Mouse (Mus musculus) lung, embryonic 14.5 days (tissue): ENCODE data around the gene Plxna1. TPM values are rescaled to one million over a fixed set of nuclear protein-coding genes. Genes with fewer than 3 reads are reported as not detected.
A peak's percentile ranks its signal among the peaks of the same experiment; 100 is the strongest.

Source experiments
- ATAC-seq: fragments of 200-750 bp; cut with Nextera tagmentation; 2 replicates; pipeline ENCODE4 v1.8.0; 2017; ENCODE audit warnings: mild to moderate bottlenecking, moderate TSS enrichment, moderate library complexity; ENCODE audit not compliant: insufficient read depth
- DNase-seq: peaks from one replicate; pipeline ENCODE4 v3.0.0-alpha.2; 2015
- H3K27ac ChIP-seq: fragments of 300-500 bp; sonication (generic); 2 replicates; pipeline ENCODE4 v1.5.1; 2014; ENCODE audit warnings: low read depth, mild to moderate bottlenecking, moderate library complexity
- H3K27me3 ChIP-seq: fragments of 300-500 bp; sonication (generic); 2 replicates; pipeline ENCODE4 v1.6.1; 2014; ENCODE audit warnings: low read length, control low read depth; ENCODE audit not compliant: insufficient read depth
- H3K36me3 ChIP-seq: fragments of 300-500 bp; sonication (generic); 2 replicates; pipeline ENCODE4 v1.6.1; 2014; ENCODE audit warnings: control low read depth; ENCODE audit not compliant: insufficient read depth
- H3K4me1 ChIP-seq: fragments of 300-500 bp; sonication (generic); 2 replicates; pipeline ENCODE4 v1.6.1; 2014; ENCODE audit warnings: antibody characterized with exemption, control low read depth; ENCODE audit not compliant: insufficient read depth
- H3K4me2 ChIP-seq: fragments of 300-500 bp; sonication (generic); 2 replicates; pipeline ENCODE4 v1.6.1; 2014; ENCODE audit warnings: mild to moderate bottlenecking
- H3K4me3 ChIP-seq: fragments of 300-500 bp; sonication (generic); 2 replicates; pipeline ENCODE4 v1.5.1; 2014; ENCODE audit warnings: low read depth, low read length
- H3K9ac ChIP-seq: fragments of 300-500 bp; sonication (generic); 2 replicates; pipeline ENCODE4 v1.6.1; 2014
- H3K9me3 ChIP-seq: fragments of 300-500 bp; sonication (generic); 2 replicates; pipeline ENCODE4 v1.6.1; 2016; ENCODE audit warnings: low read depth, low read length, control low read depth
- CTCF ChIP-seq: IDR thresholded peaks from 2 replicates; pipeline ENCODE4 v1.5.1; 2016; ENCODE audit warnings: antibody characterized with exemption, low read depth
- WGBS: fragments of 180-500 bp; shearing (Covaris S2); extraction: QIAGEN DNeasy Blood & Tissue Kit; methylation state at CpG from one replicate; pipeline ENCODE4 v1.1.7; 2014; 5-methylcytosine and 5-hydroxymethylcytosine counted together
- polyA plus RNA-seq: library from polyadenylated mRNA; unstranded; fragments of >200 nt; fragmentation: Nextera tagmentation; extraction: Ambion mirVana; gene quantifications from 2 replicates; pipeline ENCODE4 v1.2.1, GENCODE M21; 2014

The Plxna1 gene
- polyA plus RNA-seq, 1 experiment from 2014 or later, result 32.2 TPM

- no peak for TF ChIP-seq CTCF
- no peak for ATAC-seq
These were observed 19.4 kb upstream of the Plxna1 start for GRCm38 (mm10) chr6:89381851-89382250.

GRCm38 (mm10) chr6:89381172-89381571 lies 18.8 kb upstream of the Plxna1 start:
- no peak for TF ChIP-seq CTCF
- 63% methylated on average over 3 of the region's 3 CpGs for WGBS

More at GRCm38 (mm10) chr6:89381851-89382250, 19.4 kb upstream of the Plxna1 start:
- 53% methylated on average over 5 of the region's 5 CpGs for WGBS
- Histone ChIP-seq H3K9ac (no peak overlapping the region), H3K27ac (no peak overlapping the region), H3K4me2 (no peak overlapping the region), H3K27me3 (no peaks in the 10 kb centered on the region), H3K4me3 (no peak overlapping the region), H3K4me1 (no peaks in the 10 kb centered on the region), H3K36me3 (no peaks in the 10 kb centered on the region), H3K9me3 (no peaks in the 10 kb centered on the region)
- no peak for DNase-seq

GRCm38 (mm10) chr6:89380751-89381150 lies 18.3 kb upstream of the Plxna1 start:
- H3K4me2 ChIP-seq, result no peak overlapping the region
- no peaks in the 10 kb centered on the region for H3K36me3 ChIP-seq
- H3K9ac ChIP-seq, result no peak overlapping the region
- DNase-seq (no peak), ATAC-seq (no peak)
- no peaks in the 10 kb centered on the region for H3K9me3 ChIP-seq
- no peaks in the 10 kb centered on the region for H3K27me3 ChIP-seq
- H3K4me1 ChIP-seq, result no peaks in the 10 kb centered on the region
- H3K27ac ChIP-seq, result no peak overlapping the region
- no peak for TF ChIP-seq CTCF
- WGBS, result 47% methylated on average over 3 of the region's 3 CpGs
- no peak overlapping the region for H3K4me3 ChIP-seq

More at GRCm38 (mm10) chr6:89381172-89381571, 18.8 kb upstream of the Plxna1 start:
- DNase-seq (no peak), ATAC-seq (no peak)
- Histone ChIP-seq H3K4me2 (no peak overlapping the region), H3K4me3 (no peak overlapping the region), H3K27me3 (no peaks in the 10 kb centered on the region), H3K36me3 (no peaks in the 10 kb centered on the region), H3K9me3 (no peaks in the 10 kb centered on the region), H3K9ac (no peak overlapping the region), H3K27ac (no peak overlapping the region), H3K4me1 (no peaks in the 10 kb centered on the region)

GRCm38 (mm10) chr6:89378264-89378663 lies 15.8 kb upstream of the Plxna1 start:
- DNase-seq (no peak), ATAC-seq (no peak)
- no peak for TF ChIP-seq CTCF
- Histone ChIP-seq H3K9ac (no peak overlapping the region), H3K36me3 (no peaks in the 10 kb centered on the region), H3K27me3 (no peaks in the 10 kb centered on the region), H3K4me3 (no peak overlapping the region), H3K4me1 (no peaks in the 10 kb centered on the region), H3K4me2 (no peak overlapping the region), H3K9me3 (no peaks in the 10 kb centered on the region), H3K27ac (no peak overlapping the region)
- 70% methylated on average over 2 of the region's 2 CpGs for WGBS

GRCm38 (mm10) chr6:89368812-89369211 lies 6.4 kb upstream of the Plxna1 start:
- H3K4me2 ChIP-seq, result no peak overlapping the region
- peaks cover 3% of the 10 kb centered on the region; the same call in 1 of the 2 replicates for H3K27me3 ChIP-seq
- DNase-seq (no peak), ATAC-seq (no peak)
- 0 out of 2 replicates have a peak, but pooled peaks cover 3% of the 10 kb centered on the region for H3K4me1 ChIP-seq
- H3K9ac ChIP-seq, result no peak overlapping the region
- H3K27ac ChIP-seq, result no peak overlapping the region
- H3K9me3 ChIP-seq, result peaks cover 4% of the 10 kb centered on the region
- TF ChIP-seq CTCF, result no peak
- no peak overlapping the region for H3K4me3 ChIP-seq
- no peaks in the 10 kb centered on the region for H3K36me3 ChIP-seq

GRCm38 (mm10) chr6:89364342-89364741 lies 1.9 kb upstream of the Plxna1 start:
- Histone ChIP-seq H3K9ac (no peak overlapping the region), H3K27me3 (peaks cover 11% of the 10 kb centered on the region; the same call in 1 of the 2 replicates), H3K9me3 (peaks cover 4% of the 10 kb centered on the region), H3K4me1 (peaks cover 11% of the 10 kb centered on the region; the same call in 1 of the 2 replicates), H3K4me3 (no peak overlapping the region), H3K36me3 (no peaks in the 10 kb centered on the region), H3K4me2 (no peak overlapping the region), H3K27ac (no peak overlapping the region)
- WGBS, result 62% methylated on average over 3 of the region's 3 CpGs
- no peak for ATAC-seq
- peak; percentile 30 for DNase-seq
- no peak for TF ChIP-seq CTCF

GRCm38 (mm10) chr6:89363107-89363451 lies 659 bp upstream of the Plxna1 start:
- peaks cover 11% of the 10 kb centered on the region; the same call in 1 of the 2 replicates for H3K27me3 ChIP-seq
- peak overlapping the region; percentile 95 for H3K4me3 ChIP-seq
- WGBS, result 3% methylated on average over 16 of the region's 16 CpGs
- H3K27ac ChIP-seq, result no peak overlapping the region
- ATAC-seq, result no peak
- DNase-seq, result no peak
- H3K9ac ChIP-seq, result peak overlapping the region; percentile 50
- no peaks in the 10 kb centered on the region for H3K36me3 ChIP-seq
- no peak for TF ChIP-seq CTCF
- H3K9me3 ChIP-seq, result peaks cover 4% of the 10 kb centered on the region
- H3K4me2 ChIP-seq, result peak overlapping the region; percentile 87
- peaks cover 14% of the 10 kb centered on the region; the same call in 1 of the 2 replicates for H3K4me1 ChIP-seq
